Mouse (Mus musculus): ENCODE data around the gene Dqx1.

DNA sequence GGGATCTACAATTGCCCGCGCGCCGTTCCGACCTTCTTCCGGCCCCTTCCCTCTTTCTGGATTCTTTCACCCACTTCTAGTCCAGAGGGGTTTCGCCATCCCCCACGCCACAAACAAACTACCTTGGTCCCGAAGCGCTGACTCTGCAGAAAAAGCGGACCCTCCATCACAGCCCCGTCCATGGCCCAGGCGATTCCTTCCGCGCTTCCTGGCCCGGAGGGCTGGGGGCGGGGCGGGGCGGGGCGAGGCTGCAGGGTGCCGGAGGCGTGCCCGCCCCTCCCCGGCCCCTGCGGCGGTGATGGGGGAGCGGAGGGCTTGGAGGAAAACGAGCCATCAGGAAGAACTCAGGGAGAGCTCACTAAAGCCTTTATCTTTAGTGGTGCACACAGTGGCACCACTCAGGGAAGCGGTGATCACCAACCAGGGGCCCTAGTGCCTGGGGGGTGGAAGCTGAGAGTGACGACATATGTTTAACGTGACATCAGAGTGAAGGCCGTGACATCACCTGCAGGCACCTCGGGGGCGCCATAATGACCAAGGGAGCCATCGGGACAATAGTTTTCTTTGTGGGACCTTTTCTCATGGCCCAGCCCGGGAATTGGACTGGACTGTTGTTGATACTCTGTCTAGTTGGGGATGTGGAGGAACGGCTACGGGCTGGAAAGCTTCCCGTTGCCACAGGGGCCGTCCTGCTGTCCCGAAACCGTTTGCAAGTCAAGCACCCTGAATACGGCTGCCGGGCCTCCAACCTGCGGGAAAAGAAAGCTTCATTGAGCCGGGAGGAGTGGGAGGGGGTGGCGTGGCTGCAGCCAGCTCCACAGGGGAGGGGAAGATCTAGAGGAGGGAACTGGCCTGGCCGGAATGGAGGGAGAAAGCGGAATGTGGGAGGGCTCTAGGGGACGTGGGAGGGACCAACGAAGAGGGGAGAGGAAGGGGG is 24.1 kb upstream of the Dqx1 start, which contains the start of the genes Dok1 and Loxl3:
- TF ChIP-seq MAX (IDR thresholded peaks at IDR 0.05), result no peak
- TF ChIP-seq CTCF (IDR thresholded peaks at IDR 0.05; ENCODE audit: control insufficient read depth, insufficient read depth, insufficient read length), result no peak
- no peak for TF ChIP-seq CEBPB (IDR thresholded peaks at IDR 0.05; ENCODE audit: low read depth)
- TF ChIP-seq USF1 (IDR thresholded peaks at IDR 0.05; ENCODE audit: low read depth), result no peak

All from C2C12 (cell line).